ENCODE assay signal across 8 mouse cellular contexts in genomic region chr5:118561086-118561987, GRCm38 (mm10). TPM values are rescaled to one million over a fixed set of nuclear protein-coding genes. Genes with fewer than 3 reads are reported as not detected.
A peak's percentile ranks its signal among the peaks of the same experiment; 100 is the strongest.
DNase-seq lines count a peak whose midpoint lies in the region; ATAC-seq lines count a peak whose summit lies in the region.

No protein-coding gene starts in this region.

- H3K27me3 ChIP-seq in heart, embryonic 13.5 days (replicated peaks) = no peaks in the 10 kb centered on the region; the same call in none of the 2 replicates

- peak; percentile 34 for DNase-seq in urinary bladder, adult 2 months (ENCODE audit: low spot score)
- DNase-seq in urinary bladder, postnatal 4 days (ENCODE audit: low spot score in 2 of 2) = no peak
- DNase-seq in embryo, embryonic 10.5 days (ENCODE audit: low spot score) = peak; percentile 54
- peak; percentile 52 for DNase-seq in kidney, postnatal 14 days
- peak; percentile 57 for DNase-seq in lung, postnatal 14 days
- peak; percentile 43 for DNase-seq in right cerebral cortex, postnatal 25 days

- no peaks in the 10 kb centered on the region for H3K9me3 ChIP-seq in heart, embryonic 13.5 days

- peak overlapping the region; percentile 96 for H3K9ac ChIP-seq in heart, embryonic 13.5 days

- WGBS in heart, embryonic 13.5 days = under 1% methylated on average over 59 of the region's 59 CpGs

- peaks cover 52% of the 10 kb centered on the region for H3K4me1 ChIP-seq in heart, embryonic 13.5 days

- H3K4me2 ChIP-seq in heart, embryonic 13.5 days = peak overlapping the region; percentile 85

- H3K4me3 ChIP-seq in heart, embryonic 13.5 days = peak overlapping the region; percentile 92

- no peaks in the 10 kb centered on the region for H3K36me3 ChIP-seq in heart, embryonic 13.5 days

- H3K27ac ChIP-seq in heart, embryonic 13.5 days (replicated peaks) = peak overlapping the region; percentile 91

- ATAC-seq in heart, embryonic 13.5 days (ENCODE audit: extremely low read depth, insufficient number of reproducible peaks, low FRiP score, low TSS enrichment) = no peak
- ATAC-seq in activated CD4-positive, CD25-positive, alpha-beta regulatory T cell, adult 4 months = no peak

RNA-seq across cellular contexts. Expression of gene Med13l, which starts 0.9 kb away (rescaled TPM):
- polyA plus RNA-seq in urinary bladder, adult 2 months (2012; rRNA removed) = 9.9 and 16.1 TPM in 2 replicates
- polyA plus RNA-seq in heart, embryonic 13.5 days (2015; fragmentation: Nextera tagmentation; extraction: Ambion mirVana) = 6.3 and 6.8 TPM in 2 replicates
- polyA plus RNA-seq in activated CD4-positive, CD25-positive, alpha-beta regulatory T cell, adult 4 months (2017; shearing (Covaris generic)) = 10 to 100 TPM; 14.6 to 17.4 TPM

Comparison
In these comparisons a context has a peak if more than half of its experiments do, and no peak if none do; other contexts are left out.
1. DNase-seq: peak in urinary bladder, adult 2 months (single experiment), embryo, embryonic 10.5 days (single experiment), kidney, postnatal 14 days (single experiment), lung, postnatal 14 days (single experiment) and right cerebral cortex, postnatal 25 days (single experiment); none in urinary bladder, postnatal 4 days (0 of 2).